Mouse (Mus musculus): ENCODE results near the gene Rab19. TPM values are rescaled to one million over a fixed set of nuclear protein-coding genes. Genes with fewer than 3 reads are reported as not detected.
"Not testable (repeated sequence)": the region's sequence is repeated elsewhere in the genome, so short reads cannot be mapped to it uniquely, and the experiment has no call there.

Gene Rab19
- total RNA-seq, 2 experiments from 2014 or later, result 0.14 TPM; not detected in 1

GRCm38 (mm10) chr6:39395916-39396315 lies 14.9 kb downstream of the Rab19 start:
- TF ChIP-seq CTCF (IDR thresholded peaks at IDR 0.05), result no peak
- no peak for DNase-seq
- intact Hi-C loops (cut with DNase I), result no loop called here
- H3K27ac ChIP-seq, result no peak overlapping the region
- H3K4me3 ChIP-seq, result no peak overlapping the region

- intact Hi-C loops (cut with DNase I), result no loop called here
- Histone ChIP-seq H3K27ac (no peak overlapping the region), H3K4me3 (no peak overlapping the region)
- TF ChIP-seq CTCF (IDR thresholded peaks at IDR 0.05), result no peak
- DNase-seq, result no peak
Measured at GRCm38 (mm10) chr6:39397046-39397445, 16.1 kb downstream of the Rab19 start.

- no peak for DNase-seq
- Histone ChIP-seq H3K27ac (no peak overlapping the region), H3K4me3 (no peak overlapping the region)
- intact Hi-C loops (cut with DNase I), result no loop called here
- no peak for TF ChIP-seq CTCF (IDR thresholded peaks at IDR 0.05)
Measured at GRCm38 (mm10) chr6:39398342-39398741, 17.4 kb downstream of the Rab19 start.

- DNase-seq, result no peak
- TF ChIP-seq CTCF (IDR thresholded peaks at IDR 0.05), result peak; percentile 74
- Histone ChIP-seq H3K27ac (no peak overlapping the region), H3K4me3 (no peak overlapping the region)
- intact Hi-C loops (cut with DNase I), result no loop called here
Measured at GRCm38 (mm10) chr6:39400343-39400742, 19.4 kb downstream of the Rab19 start.

GRCm38 (mm10) chr6:39403136-39403535 lies 22.2 kb downstream of the Rab19 start:
- Histone ChIP-seq H3K27ac (peak overlapping the region; percentile 71), H3K4me3 (no peak overlapping the region)
- intact Hi-C loops (cut with DNase I), result no loop called here
- DNase-seq, result peak; percentile 64
- TF ChIP-seq CTCF (IDR thresholded peaks at IDR 0.05), result no peak

- intact Hi-C loops (cut with DNase I), result no loop called here
- no peak for DNase-seq
- TF ChIP-seq CTCF (IDR thresholded peaks at IDR 0.05), result no peak
- H3K27ac ChIP-seq, result no peak overlapping the region
- no peak overlapping the region for H3K4me3 ChIP-seq
Measured at GRCm38 (mm10) chr6:39406480-39406879, 25.5 kb downstream of the Rab19 start.

- H3K4me3 ChIP-seq, result no peak overlapping the region
- no peak overlapping the region for H3K27ac ChIP-seq
- TF ChIP-seq CTCF (IDR thresholded peaks at IDR 0.05), result peak; percentile 15; the same call in 1 of the 2 replicates
- DNase-seq, result no peak
- intact Hi-C loops (cut with DNase I), result no loop called here
Measured at GRCm38 (mm10) chr6:39414106-39414505, 33.1 kb downstream of the Rab19 start.

- intact Hi-C loops (cut with DNase I), result no loop called here
- peak; percentile 66 for DNase-seq
- no peak overlapping the region for H3K27ac ChIP-seq
- TF ChIP-seq CTCF (IDR thresholded peaks at IDR 0.05), result peak; percentile 58
- no peak overlapping the region for H3K4me3 ChIP-seq
Measured at GRCm38 (mm10) chr6:39415762-39416161, 34.8 kb downstream of the Rab19 start.

- DNase-seq; H3K4me3 ChIP-seq; H3K27ac ChIP-seq; intact Hi-C loops (cut with DNase I): not testable (repeated sequence)
Measured at GRCm38 (mm10) chr6:39416654-39417053, 35.7 kb downstream of the Rab19 start.

- intact Hi-C loops (cut with DNase I), result no loop called here
- H3K4me3 ChIP-seq, result peak overlapping the region; percentile 84
- DNase-seq, result no peak
- TF ChIP-seq CTCF (IDR thresholded peaks at IDR 0.05), result no peak
- H3K27ac ChIP-seq, result peak overlapping the region; percentile 84
Measured at GRCm38 (mm10) chr6:39419386-39419850, 38.4 kb downstream of the Rab19 start.

GRCm38 (mm10) chr6:39419851-39420721 lies 39.1 kb downstream of the Rab19 start, which contains the start of gene Mkrn1:
TSS of gene Mkrn1 (minus strand) at chr6:39420462.
- Histone ChIP-seq H3K4me3 (peak within 1 kb of the TSS; percentile 84), H3K27ac (peak within 1 kb of the TSS; percentile 84)
- DNase-seq, result peak; percentile 74
- intact Hi-C loops (cut with DNase I), result loop anchor here (1.0 kb wide), 1 partner anchor 14 kb away; no protein-coding TSS in a partner anchor
- TF ChIP-seq CTCF (IDR thresholded peaks at IDR 0.05), result no peak

GRCm38 (mm10) chr6:39420867-39421266 lies 39.9 kb downstream of the Rab19 start:
- TF ChIP-seq CTCF (IDR thresholded peaks at IDR 0.05), result no peak
- DNase-seq, result no peak
- intact Hi-C loops (cut with DNase I), result loop anchor here (1.0 kb wide), 1 partner anchor 13 kb away; no protein-coding TSS in a partner anchor
- no peak overlapping the region for H3K27ac ChIP-seq
- H3K4me3 ChIP-seq, result no peak overlapping the region

- DNase-seq, result no peak
- no peak for TF ChIP-seq CTCF (IDR thresholded peaks at IDR 0.05)
- intact Hi-C loops (cut with DNase I), result no loop called here
- no peak overlapping the region for H3K27ac ChIP-seq
- H3K4me3 ChIP-seq, result no peak overlapping the region
Measured at GRCm38 (mm10) chr6:39423130-39423551, 42.2 kb downstream of the Rab19 start.

All from gastrocnemius, adult 2 months (tissue).